Mouse (Mus musculus) kidney, adult 2 months (tissue): ENCODE measurements around the gene Usp31.

Experiments
- CTCF ChIP-seq: fragments of 200-500 bp; conservative IDR thresholded peaks from 2 replicates; pipeline ENCODE4 v1.5.1; 2011; ENCODE audit warnings: low read depth, mild to moderate bottlenecking, control low read depth, low read length, moderate library complexity, mixed read lengths; ENCODE audit not compliant: insufficient read depth, insufficient read length
- POLR2A ChIP-seq: fragments of 200-500 bp; IDR thresholded peaks from one replicate; pipeline ENCODE4 v1.6.1; 2011; ENCODE audit warnings: low read depth, low read length, control low read depth

- TF ChIP-seq POLR2A (no peak), CTCF (no peak)
Observed at GRCm38 (mm10) chr7:121660705-121661104, 46.3 kb downstream of the Usp31 start.
